Mouse (Mus musculus) kidney, adult 11 months (tissue): ENCODE data around the gene Tacc3.

Source experiments
- DNase-seq: peaks from one replicate; pipeline ENCODE4 v3.0.0; 2022

The Tacc3 gene

DNA sequence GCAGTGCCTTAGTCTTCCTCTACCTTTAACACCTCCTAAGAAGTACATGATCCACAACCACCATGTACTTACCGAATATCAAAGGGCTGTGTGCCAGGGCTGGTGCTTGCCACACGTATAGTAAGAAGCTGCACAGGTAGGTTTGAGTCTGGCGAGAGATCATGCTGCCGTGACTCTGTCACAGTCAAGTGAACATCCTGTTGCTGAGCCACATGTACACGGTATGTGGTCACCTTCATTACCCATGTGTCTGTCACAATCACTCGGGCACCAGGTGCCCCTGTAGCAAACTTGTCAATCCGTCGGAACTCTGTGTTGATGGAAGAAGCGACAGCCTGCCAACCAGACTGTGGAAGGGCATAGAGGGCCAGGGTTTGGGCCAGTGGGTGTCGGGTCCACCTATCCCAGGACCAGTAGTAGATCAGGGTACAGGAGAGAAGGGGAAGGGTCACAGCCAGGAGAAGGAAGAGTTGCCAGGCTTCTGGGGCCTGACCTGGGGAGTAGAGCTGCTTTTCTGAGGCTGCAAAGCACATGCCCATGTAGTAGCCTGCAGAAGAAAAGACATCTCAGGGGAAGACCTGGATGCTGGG is 2.6 kb upstream of the Tacc3 start:
- DNase-seq: no peak

DNA sequence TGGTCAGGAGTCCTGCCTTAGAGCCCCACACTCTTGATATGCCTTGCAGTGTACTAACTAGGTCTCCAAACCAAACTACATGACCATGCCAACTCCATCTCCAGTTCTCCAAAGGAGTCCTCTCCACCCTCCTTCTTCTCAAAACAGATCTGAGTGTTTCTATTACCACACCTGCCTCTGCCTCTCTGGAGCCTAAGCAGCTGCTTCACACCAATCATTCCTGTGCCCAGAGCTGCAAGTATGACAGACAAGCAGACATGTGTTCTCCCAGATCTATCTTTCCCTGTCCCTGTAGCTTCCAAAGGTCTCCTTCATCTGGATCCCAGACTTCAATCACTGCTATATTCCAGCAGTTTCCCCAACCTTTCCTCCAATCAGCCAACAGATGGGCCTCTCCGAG is 1.2 kb upstream of the Tacc3 start:
- DNase-seq: no peak

DNA sequence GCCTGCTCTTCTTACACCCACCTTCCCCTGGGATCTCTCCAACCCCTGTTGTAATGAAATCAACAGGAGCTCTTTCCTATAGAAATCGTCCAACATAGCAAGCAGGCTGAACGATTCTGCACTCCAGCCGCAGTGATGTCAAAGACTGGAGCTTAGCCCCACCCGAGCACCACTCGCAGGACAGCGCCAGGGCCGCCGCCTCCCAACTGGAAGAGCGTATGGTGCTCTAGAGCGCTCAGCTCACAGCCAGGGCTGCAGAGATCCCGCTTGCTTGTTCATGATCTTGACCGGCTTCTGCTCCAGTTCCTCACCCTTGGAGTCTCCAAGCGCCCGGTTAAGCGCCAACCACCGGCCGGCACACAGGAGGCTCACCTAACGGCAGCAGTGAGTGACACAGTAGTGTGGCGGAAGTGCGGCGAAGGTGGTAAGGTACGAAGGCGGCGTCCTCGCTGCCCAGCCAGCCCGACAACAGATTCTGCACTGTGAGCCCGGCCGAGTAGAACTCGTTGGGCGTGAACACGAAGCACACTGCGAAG is 609 bp upstream of the Tacc3 start:
- no peak for DNase-seq

DNA sequence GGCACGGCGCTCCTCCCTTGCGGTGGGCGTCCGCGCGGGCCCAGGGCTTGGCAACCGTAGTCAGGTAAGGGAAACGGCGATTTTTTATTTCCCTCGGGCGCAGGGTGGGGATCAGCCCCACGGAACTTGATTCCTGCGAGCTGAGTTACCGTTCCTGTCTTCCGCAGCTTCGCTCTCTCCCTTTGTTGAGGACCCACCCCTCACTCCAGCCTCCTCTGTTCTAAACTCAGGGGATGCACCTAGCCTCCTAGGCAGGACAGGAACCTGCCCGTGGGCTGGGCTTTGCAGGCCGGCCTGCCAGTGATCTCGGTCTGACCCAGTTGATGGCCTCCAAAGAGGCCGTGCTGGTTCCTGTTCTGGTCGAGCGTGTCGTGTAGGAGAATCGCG is 729 bp downstream of the Tacc3 start:
- DNase-seq: no peak

DNA sequence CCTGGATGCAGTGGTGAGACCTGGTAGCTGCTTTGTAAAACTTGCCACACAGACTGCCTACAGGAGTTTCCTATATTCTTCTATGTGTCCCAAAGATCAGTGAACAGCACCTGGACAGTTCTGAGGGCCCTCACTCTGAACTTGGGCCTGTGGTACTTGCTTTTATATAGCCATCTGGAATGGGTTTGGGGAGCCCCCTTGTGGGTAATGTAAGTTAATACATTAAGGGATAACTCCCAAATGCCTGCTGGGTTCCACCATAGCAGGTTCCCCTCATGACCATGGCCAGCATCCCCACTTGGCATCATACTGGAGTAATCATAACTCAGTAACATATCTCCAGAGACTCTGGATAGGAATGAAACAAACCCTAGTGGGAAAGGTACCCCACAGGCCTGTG is 10.3 kb downstream of the Tacc3 start:
- DNase-seq: no peak

DNA sequence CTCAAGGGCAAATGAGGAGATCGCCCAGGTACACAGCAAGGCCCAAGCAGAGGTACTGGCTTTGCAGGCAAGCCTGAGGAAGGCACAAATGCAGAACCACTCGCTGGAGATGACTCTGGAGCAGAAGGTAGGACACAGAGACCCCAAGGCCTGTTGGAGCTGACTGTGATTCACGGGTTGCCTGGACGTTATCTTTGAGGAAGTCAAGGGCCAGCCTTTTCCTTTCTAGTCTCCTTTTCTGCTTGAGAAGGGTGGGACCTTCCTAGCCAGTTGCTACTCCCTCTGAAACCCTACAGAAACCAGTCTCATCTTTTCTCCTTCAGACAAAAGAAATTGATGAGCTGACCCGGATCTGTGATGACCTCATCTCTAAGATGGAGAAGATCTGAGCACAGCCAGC is 13.7 kb downstream of the Tacc3 start:
- no peak for DNase-seq

DNA sequence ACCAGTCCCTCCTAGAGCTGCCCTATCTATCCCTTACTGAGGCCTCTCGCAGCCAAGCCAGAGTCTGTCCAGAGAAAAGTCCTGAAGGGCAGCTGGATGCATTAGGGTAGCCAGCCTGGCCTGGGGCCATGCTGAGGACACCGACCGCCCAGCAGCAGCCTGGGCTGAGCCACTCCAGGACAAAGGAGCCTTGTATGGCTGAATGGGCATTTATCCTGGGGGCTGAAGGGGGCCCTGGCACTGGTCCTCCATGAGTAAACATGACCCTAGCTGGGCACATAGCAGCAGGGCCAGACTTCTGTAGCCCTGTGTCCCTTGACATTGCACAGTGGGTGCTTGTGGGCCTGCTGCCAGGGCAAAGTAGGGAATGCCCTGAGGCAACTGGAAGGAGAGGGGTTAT is 16.5 kb downstream of the Tacc3 start:
- DNase-seq: no peak

DNA sequence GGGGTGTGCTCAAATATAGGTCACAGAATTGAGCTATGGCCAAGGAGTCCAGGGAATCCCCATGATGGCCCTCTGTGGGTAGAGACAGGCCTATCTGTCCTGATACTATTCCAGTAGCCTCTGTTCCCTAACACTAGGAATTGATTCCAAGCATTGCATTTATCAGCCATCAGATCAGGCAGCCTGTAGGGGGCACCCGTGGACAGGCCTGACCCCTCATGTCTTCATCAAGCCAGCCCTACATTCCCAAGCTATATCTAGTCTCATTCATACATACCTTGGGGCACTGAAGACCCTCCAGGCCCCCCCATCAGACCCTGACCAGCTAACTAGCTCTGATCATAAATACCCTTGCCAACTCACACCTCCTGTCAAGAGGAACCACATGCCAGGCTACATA is 18.0 kb downstream of the Tacc3 start:
- DNase-seq: no peak

DNA sequence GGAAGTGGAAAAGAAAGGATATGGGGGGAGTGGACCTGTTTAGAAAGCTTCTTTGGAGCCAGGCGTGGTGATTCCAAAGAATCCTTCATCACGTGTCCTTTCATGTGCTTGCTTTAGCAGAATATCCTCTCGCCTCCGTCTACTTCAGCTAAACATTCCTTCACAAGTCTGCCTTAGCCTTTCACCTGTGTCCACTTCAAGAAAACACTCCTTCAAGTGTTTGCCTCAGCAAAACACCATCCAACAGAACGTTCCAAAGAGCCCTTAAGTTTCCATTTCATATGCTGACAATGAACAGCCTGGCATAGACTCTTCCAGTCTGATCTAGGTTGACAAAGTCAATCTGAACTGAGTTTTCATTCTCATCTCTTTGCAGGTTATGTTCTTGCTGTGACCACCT is 20.3 kb downstream of the Tacc3 start:
- no peak for DNase-seq

DNA sequence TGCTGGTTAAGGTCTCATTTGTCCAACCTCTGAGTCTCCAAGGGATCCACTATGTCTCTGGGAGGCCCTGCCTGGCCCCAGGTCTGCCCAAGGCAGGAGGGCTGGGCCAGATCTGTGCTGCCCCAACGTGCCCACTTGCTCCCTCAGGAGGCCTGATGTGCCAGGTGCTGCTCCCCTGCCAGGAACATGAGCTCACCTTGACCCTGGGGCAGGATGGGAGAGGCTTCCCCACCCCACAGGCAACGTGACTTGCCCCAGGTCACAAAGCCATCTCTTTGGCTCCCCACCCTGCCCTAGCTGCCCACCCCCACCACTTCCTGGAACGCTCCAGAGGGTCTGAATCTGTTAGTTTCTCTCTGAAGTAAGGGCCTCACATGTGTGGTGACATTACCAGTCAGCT is 23.1 kb downstream of the Tacc3 start:
- DNase-seq: no peak

DNA sequence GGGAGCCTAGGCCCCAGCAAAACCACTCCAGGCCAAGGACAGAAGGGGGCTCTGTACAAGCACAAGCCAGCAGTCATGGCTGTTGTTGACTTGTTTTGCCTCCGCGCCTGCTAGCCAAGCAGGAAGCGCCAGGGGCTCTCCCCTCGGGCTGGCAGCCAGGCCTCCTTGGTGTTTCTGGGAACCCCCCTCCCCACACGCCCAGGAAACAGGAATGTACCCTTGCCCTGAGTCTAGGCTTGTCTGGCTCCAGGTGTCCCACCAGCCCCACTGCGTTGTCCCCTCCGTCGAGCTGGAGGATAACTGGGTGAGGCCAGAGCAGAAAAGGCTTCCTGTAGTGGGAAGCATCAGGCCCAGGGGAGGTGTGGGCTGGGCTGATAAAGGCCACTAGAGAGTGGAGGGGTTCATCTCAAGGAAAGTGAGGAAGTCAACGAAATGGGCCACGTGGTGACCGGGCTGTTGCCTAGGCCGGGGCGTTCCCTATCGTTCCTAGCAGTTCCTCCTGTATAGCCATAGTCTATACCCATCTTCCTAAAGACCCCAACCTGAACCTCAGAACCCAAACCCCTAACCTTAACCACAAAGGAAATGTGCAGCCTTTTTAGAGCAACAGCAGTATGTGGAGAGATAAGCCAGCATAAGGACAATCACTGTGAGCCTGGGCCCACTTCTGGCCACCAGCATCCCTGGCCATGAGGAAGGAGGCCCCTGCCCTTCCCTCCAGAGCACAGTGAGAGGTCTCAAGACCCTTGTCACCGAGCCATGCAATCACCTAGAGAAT is 23.9 kb downstream of the Tacc3 start:
- DNase-seq: no peak

DNA sequence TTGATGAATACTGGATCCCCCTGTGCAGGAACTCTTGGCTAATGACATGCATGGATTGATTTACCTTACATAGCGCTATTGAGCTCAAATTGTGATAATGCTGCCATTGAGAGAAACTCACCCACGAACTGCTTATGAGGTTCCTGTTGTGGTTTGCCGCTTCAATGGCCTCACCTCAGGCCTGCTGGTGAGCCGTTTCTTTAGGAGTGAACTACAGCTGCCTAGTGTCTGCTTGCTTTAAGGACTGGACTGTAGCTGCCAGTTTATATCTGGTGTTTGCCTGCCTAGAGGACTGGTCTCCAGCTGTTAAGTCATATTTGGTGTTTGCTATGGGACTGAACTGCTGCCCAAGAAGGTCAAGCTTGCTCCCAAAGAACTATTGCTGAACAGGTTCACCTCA is 25.0 kb downstream of the Tacc3 start:
- no peak for DNase-seq

DNA sequence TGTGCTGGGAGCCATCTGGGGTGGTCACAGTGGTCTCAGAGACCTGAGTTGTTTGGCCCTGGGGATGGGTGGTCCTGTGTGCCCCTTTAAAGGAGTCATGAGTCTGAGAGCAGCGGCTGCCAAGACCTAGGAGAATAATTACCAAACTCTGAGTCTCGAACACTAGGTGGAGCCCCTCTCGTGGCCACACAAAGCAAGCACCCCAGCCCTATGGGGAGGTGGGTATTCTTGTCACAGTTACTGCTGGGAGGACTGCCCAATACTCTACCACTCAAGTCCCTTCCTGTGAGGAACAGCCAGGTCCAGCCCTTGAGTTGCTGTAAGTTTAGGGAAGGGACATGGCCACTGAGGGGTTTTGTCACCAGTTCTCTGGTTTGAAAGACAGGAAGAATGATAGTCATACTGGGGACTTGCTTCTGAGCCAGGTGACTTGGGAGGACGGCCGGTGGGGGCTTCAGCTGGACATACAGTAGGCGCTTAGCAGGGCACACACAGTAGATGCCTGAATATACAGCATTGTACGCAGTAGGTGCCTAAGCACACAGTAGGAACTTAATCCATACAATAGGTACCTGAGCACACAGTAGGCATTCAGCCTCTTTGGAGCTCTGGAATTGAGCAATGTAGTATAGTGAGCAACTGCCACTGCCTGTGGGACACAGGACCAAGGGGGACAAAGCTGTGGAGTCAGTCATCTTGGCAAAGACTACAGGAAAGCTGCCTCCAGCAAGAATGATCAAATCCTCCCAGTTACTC is 26.1 kb downstream of the Tacc3 start:
- DNase-seq: peak; percentile 60

DNA sequence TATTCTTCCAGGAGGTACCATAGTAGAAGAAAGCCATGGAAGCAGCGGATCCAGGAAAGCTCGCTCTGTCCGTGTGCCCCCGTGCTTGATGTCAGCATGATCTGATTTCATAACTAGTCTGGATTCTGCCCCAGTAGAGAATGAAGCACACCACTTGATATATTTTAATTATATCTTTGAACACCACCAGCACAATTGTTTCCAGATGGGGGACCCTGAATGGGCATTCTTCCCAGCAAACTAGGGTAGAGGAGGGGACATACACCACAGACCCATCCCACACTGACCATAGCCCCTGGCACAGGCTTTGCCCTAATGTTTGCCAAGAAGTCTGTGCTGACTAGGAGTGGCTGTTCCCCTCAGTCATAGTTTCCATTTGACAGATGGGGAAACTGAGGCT is 27.0 kb downstream of the Tacc3 start:
- no peak for DNase-seq

DNA sequence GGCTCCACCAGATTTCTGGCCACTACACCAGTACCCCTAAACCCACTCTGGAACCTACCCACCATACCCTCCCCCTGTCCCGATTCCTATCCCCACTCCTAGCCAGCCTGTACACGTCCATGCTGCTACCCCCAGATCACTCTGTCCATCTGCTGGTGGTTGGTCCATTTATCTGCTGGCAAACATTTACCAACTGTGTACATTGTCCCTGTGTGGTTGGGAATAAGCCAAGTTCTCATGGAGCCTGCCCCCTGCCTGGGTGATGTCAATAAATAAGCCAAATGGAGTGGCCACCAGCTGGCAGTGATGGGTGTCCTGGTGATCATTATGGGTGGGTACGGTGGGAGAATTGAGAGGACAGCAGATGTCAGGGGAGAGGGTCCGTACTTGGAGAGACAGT is 29.2 kb downstream of the Tacc3 start:
- DNase-seq: peak; percentile 61

DNA sequence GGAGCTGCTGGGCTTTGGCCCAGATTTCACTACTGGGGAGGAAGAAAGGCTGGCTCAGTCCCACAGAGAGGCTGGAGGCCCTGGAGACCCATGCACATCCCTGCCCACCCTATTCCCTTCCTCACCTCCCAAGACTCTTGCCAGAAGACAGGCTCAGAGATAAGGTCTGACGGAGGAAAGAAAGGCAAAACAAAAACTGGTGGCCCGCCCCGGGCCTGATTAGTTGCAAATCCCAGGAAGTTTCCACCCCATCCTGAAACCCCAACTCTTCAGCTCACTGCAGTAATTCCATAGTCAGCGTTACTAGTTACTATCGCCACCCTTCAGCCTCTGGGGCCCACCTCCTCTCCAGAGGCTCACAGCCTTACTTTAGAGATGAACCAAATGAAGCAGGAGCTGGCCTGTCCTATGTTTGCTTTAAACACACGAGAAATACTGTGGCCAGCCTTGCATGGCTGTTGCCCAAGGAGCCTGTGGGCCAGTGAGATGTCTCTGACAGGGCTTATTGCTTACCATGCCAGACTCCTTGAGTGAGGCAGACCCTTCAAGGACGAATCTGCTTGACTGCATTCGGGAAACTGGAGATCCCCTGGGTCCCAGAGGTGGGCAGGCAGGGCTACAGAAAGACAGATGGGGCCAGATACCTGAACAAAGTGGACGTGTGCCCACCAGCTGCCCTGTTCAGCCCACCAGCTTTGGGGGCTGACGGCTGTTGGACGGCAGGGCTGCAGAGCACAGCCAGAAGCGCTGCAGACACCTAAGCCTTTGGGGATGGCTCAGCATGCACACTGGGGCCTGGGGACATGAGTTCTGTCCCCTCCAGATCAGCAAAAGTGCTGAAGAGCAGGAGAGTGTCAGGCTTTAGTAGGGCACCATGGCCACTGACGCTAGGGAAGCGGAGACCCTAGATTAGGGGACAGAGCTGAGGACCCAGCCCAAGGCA is 30.6 kb downstream of the Tacc3 start:
- no peak for DNase-seq

DNA sequence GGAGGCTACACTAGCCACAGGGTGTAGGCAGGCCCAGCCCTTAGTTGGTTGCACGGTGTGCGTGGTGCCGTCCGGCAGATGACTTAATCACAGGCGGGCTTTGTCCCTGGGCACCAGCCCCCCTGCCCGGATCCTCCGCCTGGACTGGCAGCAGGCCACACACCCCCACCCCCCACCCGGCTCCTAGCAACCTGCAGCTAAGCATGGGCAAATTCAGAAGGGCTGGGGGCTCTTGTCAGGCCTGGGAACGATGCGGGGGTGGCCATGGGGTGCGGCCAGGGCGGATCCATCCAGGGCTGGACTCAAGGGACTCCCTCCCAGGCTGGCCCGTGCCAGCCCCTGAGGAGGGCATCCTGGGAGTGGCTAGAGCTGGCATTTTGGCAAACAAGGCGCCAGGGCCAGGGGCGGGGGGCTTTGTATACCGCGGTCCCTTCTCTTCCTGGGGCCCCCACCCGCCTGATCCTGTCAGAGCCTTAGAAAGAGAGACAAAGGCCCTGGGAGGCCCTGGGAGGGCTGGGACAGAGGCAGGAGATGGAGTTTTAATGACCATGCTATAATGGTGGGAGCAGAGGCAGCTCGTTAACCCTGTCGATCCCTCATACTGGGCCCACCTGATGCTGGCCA is 31.4 kb downstream of the Tacc3 start:
- DNase-seq: no peak

DNA sequence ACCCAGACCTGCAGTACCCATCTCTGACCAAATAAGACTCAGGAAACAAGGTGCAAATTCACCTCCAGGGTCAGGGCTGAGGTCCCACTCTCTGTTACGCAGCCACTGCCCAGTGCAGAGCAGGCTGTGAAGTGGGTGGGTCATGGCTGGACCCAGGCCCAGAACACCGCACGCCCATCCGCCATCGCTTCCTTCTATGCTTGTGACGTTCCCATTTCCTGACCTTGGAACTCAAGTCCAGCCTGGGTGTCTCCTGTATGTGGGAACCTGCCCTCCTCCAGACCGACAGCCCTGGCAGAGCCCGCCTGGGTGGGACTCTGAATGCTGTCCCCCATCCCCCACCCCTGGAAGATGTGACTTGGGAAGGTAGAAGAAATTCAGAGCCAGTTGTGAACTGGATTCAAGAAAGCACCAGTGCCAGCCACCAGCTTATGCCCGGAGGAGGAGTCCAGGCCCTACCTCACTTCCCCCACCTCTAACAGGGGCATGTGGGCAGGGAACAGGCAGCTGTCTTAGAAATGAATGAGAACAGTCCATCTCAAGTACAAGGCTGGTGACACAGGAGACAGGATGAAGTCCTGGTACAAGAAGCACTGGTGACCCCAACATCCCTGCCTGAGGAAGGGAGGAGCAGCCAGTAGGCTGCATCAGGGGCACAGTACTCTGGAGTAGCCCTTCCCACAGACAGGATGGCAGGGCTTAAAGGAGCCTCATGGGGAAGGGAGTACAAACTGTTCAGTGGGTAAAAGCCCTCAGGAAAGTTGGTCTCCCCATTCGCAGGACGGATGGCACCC is 32.1 kb downstream of the Tacc3 start:
- peak; percentile 73 for DNase-seq

DNA sequence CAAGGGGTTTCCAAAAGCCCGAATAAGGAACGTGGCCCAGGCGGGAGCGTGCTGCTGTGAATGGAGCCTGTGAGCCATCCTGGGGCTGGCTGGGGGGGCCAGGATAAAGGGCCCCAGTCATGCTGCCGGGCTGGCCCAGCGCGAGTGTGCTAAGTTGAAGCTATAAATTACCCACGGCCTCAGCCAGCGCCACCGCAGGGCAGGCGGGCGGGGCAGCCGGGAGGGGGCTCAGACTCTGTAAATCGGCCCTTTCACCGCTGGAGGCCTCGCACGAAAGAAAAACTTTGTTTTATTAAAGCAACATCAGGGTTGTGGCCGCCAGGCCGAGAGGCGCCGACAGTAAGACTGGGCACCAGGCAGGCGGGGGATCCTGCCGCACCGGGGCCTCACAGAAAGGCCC is 34.5 kb downstream of the Tacc3 start:
- DNase-seq: no peak

DNA sequence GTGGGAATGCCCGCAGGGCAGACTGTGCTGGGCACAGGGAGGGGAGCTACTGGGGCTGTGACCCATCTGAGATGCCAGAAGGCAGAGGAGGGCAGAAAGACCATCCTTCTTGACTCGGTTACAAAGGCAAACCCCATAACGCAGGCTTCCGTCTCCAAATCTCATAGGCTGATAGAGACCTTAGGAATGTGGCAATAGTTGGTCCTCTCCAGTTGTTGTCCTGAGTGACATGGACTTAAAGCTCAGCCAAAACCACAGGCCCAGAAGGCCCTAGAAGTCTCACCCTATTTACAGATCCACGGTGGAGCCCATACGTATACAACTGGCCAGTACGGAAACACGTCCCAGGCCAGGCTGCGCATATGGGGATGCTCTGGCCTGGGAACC is 36.5 kb downstream of the Tacc3 start:
- DNase-seq: no peak
